Mouse (Mus musculus): Measurements from ENCODE around the gene Gapdhs.
"Not testable (repeated sequence)": the region's sequence is repeated elsewhere in the genome, so short reads cannot be mapped to it uniquely, and the experiment has no call there.

Gene Gapdhs

GRCm38 (mm10) chr7:30744022-30744598 is 629 bp upstream of the Gapdhs start:
- in situ Hi-C loops (cut with MboI, MseI) = no loop called here

GRCm38 (mm10) chr7:30742570-30742969 is 911 bp downstream of the Gapdhs start:
- in situ Hi-C loops (cut with MboI, MseI) = not testable (repeated sequence)

GRCm38 (mm10) chr7:30736211-30736610 is 7.3 kb downstream of the Gapdhs start:
- in situ Hi-C loops (cut with MboI, MseI) = no loop called here

- in situ Hi-C loops (cut with MboI, MseI) = not testable (repeated sequence)
These were observed 13.3 kb downstream of the Gapdhs start for GRCm38 (mm10) chr7:30730064-30730722.

GRCm38 (mm10) chr7:30729396-30730063 is 14.0 kb downstream of the Gapdhs start, which contains the start of gene Tmem147:
TSS of gene Tmem147 (minus strand) at chr7:30729540.
- in situ Hi-C loops (cut with MboI, MseI) = no loop called here

- in situ Hi-C loops (cut with MboI, MseI) = no loop called here
These were observed 14.6 kb downstream of the Gapdhs start for GRCm38 (mm10) chr7:30728739-30729395.

GRCm38 (mm10) chr7:30728214-30728613 is 15.3 kb downstream of the Gapdhs start:
- in situ Hi-C loops (cut with MboI, MseI) = no loop called here

- in situ Hi-C loops (cut with MboI, MseI) = loop anchor here (5.0 kb wide), 1 partner anchor 66 kb away; no protein-coding TSS in a partner anchor
These were observed 20.1 kb downstream of the Gapdhs start for GRCm38 (mm10) chr7:30723274-30723953.

- in situ Hi-C loops (cut with MboI, MseI) = loop anchor here (5.0 kb wide), 1 partner anchor 64 kb away; no protein-coding TSS in a partner anchor
These were observed 22.2 kb downstream of the Gapdhs start for GRCm38 (mm10) chr7:30721286-30721685.

GRCm38 (mm10) chr7:30719669-30720068 is 23.8 kb downstream of the Gapdhs start:
- in situ Hi-C loops (cut with MboI, MseI) = loop anchor here (5.0 kb wide), 1 partner anchor 62 kb away; no protein-coding TSS in a partner anchor

GRCm38 (mm10) chr7:30717716-30718046 is 25.8 kb downstream of the Gapdhs start:
- in situ Hi-C loops (cut with MboI, MseI) = no loop called here

GRCm38 (mm10) chr7:30717006-30717715 is 26.3 kb downstream of the Gapdhs start:
- in situ Hi-C loops (cut with MboI, MseI) = no loop called here

- in situ Hi-C loops (cut with MboI, MseI) = no loop called here
These were observed 31.5 kb downstream of the Gapdhs start, which contains the start of gene Atp4a for GRCm38 (mm10) chr7:30711942-30712341. TSS of gene Atp4a (plus strand) at chr7:30712209.

GRCm38 (mm10) chr7:30707441-30707840 is 36.0 kb downstream of the Gapdhs start:
- in situ Hi-C loops (cut with MboI, MseI) = no loop called here

GRCm38 (mm10) chr7:30706214-30706882 is 37.1 kb downstream of the Gapdhs start:
- in situ Hi-C loops (cut with MboI, MseI) = no loop called here

GRCm38 (mm10) chr7:30698589-30698988 is 44.9 kb downstream of the Gapdhs start, which contains the start of gene 2200002J24Rik:
TSS of gene 2200002J24Rik (plus strand) at chr7:30698926.
- in situ Hi-C loops (cut with MboI, MseI) = no loop called here

- in situ Hi-C loops (cut with MboI, MseI) = no loop called here
These were observed 45.4 kb downstream of the Gapdhs start for GRCm38 (mm10) chr7:30698101-30698500.

- in situ Hi-C loops (cut with MboI, MseI) = loop anchor here (10.0 kb wide), 1 partner anchor 1074 kb away; no protein-coding TSS in a partner anchor
These were observed 55.2 kb downstream of the Gapdhs start for GRCm38 (mm10) chr7:30688325-30688724.

GRCm38 (mm10) chr7:30683425-30683824 is 60.1 kb downstream of the Gapdhs start:
- in situ Hi-C loops (cut with MboI, MseI) = loop anchor here (10.0 kb wide), 1 partner anchor 1069 kb away; no protein-coding TSS in a partner anchor

GRCm38 (mm10) chr7:30681897-30682296 is 61.6 kb downstream of the Gapdhs start:
- in situ Hi-C loops (cut with MboI, MseI) = loop anchor here (10.0 kb wide), 1 partner anchor 1067 kb away; no protein-coding TSS in a partner anchor

Data from T-helper 1 cell (primary cell).